Mouse (Mus musculus): ENCODE results near the gene Col6a1. TPM values are rescaled to one million over a fixed set of nuclear protein-coding genes. Genes with fewer than 3 reads are reported as not detected.

Gene Col6a1
- polyA plus RNA-seq, 1 experiment from 2014 or later = 26.5 TPM

DNA sequence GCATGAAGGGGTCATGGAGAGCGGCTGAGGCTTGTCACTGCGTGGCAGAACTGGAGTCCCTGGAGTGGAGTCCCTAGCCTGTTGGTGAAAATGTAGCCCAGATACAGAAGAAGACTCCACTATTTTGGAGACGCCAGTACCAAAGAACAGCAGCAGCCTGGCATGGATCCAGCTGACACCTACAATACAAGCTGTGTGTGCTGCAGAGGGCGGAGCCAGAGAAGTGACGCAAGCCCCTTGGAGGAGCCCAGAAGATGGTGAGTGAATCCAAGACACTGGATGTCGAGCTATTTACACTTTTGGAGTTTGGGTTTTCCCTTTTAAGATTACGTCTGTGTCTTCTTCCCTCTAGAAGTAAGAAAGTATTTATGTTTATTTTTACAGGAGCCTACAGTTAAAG lies 47.8 kb downstream of the Col6a1 start:
- no peak overlapping the region for H3K27ac ChIP-seq (ENCODE audit: low read depth, low read length)
- ATAC-seq = no peak
- WGBS = 67% methylated on average over 7 of the region's 7 CpGs

DNA sequence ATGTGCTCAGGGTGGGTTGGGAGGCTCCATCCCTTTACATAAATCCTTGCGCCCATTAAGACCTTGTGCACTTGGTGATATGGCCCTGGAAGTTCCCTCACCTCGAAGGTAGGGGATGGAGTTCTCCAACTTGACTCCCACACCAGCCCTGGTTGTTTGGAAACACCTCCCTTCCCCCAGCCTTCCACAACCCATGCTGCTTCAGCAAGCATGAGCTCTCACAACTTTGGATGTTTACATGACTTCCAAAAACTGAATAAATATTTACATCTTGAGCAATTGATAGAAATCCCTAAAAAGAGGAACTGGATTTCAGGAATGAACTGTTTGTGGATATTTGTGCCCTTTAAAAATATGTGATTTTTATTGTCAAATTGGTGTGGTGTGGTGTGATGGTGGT lies 50.7 kb downstream of the Col6a1 start:
- no peak for ATAC-seq

More for the DNA sequence above, 47.8 kb downstream of the Col6a1 start:
- no peak overlapping the region for H3K4me2 ChIP-seq (ENCODE audit: low read length)
- no peaks in the 10 kb centered on the region for H3K27me3 ChIP-seq (replicated peaks; ENCODE audit: control insufficient read depth, insufficient read depth, low read length)
- no peaks in the 10 kb centered on the region for H3K4me1 ChIP-seq (ENCODE audit: control insufficient read depth, insufficient read depth, low read depth, low read length)
- H3K36me3 ChIP-seq (ENCODE audit: control insufficient read depth, insufficient read depth, low read length) = no peaks in the 10 kb centered on the region
- no peaks in the 10 kb centered on the region for H3K9me3 ChIP-seq (ENCODE audit: control insufficient read depth, low read length)
- H3K9ac ChIP-seq (ENCODE audit: low read depth, low read length) = no peak overlapping the region
- no peak overlapping the region for H3K4me3 ChIP-seq (ENCODE audit: low read length)

DNA sequence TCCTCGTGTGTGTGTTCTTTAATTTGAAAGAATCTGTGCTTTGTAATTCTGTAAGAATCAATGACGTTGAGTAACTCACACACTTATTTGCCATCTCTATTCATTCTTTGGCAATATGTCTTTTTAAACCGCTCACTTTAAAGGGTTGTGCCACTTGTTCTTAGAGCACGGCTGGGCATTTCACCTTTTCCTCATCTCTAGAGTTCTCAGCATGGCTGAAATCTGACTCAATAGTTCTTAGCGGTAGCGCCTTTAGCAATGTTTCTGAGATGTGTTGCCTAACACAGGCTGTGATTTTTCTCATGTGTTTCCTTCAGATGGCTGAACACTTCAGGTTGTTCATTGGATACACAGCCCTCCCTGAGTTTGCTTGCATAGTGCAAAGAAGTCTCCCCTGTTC lies 51.4 kb downstream of the Col6a1 start:
- no peaks in the 10 kb centered on the region for H3K4me1 ChIP-seq (ENCODE audit: control insufficient read depth, insufficient read depth, low read depth, low read length)
- no peak overlapping the region for H3K4me3 ChIP-seq (ENCODE audit: low read length)
- H3K27ac ChIP-seq (ENCODE audit: low read depth, low read length) = no peak overlapping the region
- H3K9me3 ChIP-seq (ENCODE audit: control insufficient read depth, low read length) = no peaks in the 10 kb centered on the region
- WGBS = 83% methylated on average over 6 of the region's 6 CpGs
- H3K9ac ChIP-seq (ENCODE audit: low read depth, low read length) = no peak overlapping the region
- H3K4me2 ChIP-seq (ENCODE audit: low read length) = no peak overlapping the region
- ATAC-seq = no peak
- no peaks in the 10 kb centered on the region for H3K27me3 ChIP-seq (replicated peaks; ENCODE audit: control insufficient read depth, insufficient read depth, low read length)
- no peaks in the 10 kb centered on the region for H3K36me3 ChIP-seq (ENCODE audit: control insufficient read depth, insufficient read depth, low read length)

More for the DNA sequence above, 50.7 kb downstream of the Col6a1 start:
- Histone ChIP-seq H3K9ac (ENCODE audit: low read depth, low read length) (no peak overlapping the region), H3K4me3 (ENCODE audit: low read length) (no peak overlapping the region), H3K9me3 (ENCODE audit: control insufficient read depth, low read length) (no peaks in the 10 kb centered on the region), H3K4me1 (ENCODE audit: control insufficient read depth, insufficient read depth, low read depth, low read length) (no peaks in the 10 kb centered on the region), H3K4me2 (ENCODE audit: low read length) (no peak overlapping the region), H3K36me3 (ENCODE audit: control insufficient read depth, insufficient read depth, low read length) (no peaks in the 10 kb centered on the region), H3K27ac (ENCODE audit: low read depth, low read length) (no peak overlapping the region), H3K27me3 (replicated peaks; ENCODE audit: control insufficient read depth, insufficient read depth, low read length) (no peaks in the 10 kb centered on the region)
- 80% methylated on average over 2 of the region's 2 CpGs for WGBS

- no peaks in the 10 kb centered on the region for H3K36me3 ChIP-seq (ENCODE audit: control insufficient read depth, insufficient read depth, low read length)
- H3K4me3 ChIP-seq (ENCODE audit: low read length) = no peak overlapping the region
- H3K4me1 ChIP-seq (ENCODE audit: control insufficient read depth, insufficient read depth, low read depth, low read length) = no peaks in the 10 kb centered on the region
- ATAC-seq = no peak
- H3K9ac ChIP-seq (ENCODE audit: low read depth, low read length) = no peak overlapping the region
- no peak overlapping the region for H3K4me2 ChIP-seq (ENCODE audit: low read length)
- H3K27me3 ChIP-seq (replicated peaks; ENCODE audit: control insufficient read depth, insufficient read depth, low read length) = no peaks in the 10 kb centered on the region
- peaks cover 3% of the 10 kb centered on the region for H3K9me3 ChIP-seq (ENCODE audit: control insufficient read depth, low read length)
- WGBS = 89% methylated on average over 9 of the region's 9 CpGs
- H3K27ac ChIP-seq (ENCODE audit: low read depth, low read length) = no peak overlapping the region
Measured at GRCm38 (mm10) chr10:76671939-76672338, 54.0 kb downstream of the Col6a1 start.

DNA sequence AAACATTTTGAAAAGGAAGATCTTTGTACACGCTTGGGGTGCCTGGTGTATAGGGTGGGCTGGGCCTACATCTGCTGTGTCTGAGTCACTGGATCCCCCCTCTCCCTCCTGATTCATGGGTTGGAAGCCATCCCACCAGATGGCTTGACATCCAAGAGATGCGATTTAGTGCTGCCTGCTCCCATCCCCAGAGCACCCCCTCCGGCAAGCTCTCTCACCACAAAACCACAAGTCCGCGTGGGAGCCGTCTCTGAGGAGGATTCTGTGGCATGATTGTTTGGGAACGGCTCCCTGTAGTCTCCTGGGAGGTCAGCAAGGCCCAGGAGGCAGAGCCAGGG lies 57.1 kb downstream of the Col6a1 start:
- no peaks in the 10 kb centered on the region for H3K36me3 ChIP-seq (ENCODE audit: control insufficient read depth, insufficient read depth, low read length)
- peaks cover 12% of the 10 kb centered on the region for H3K9me3 ChIP-seq (ENCODE audit: control insufficient read depth, low read length)
- no peak for ATAC-seq
- H3K27me3 ChIP-seq (replicated peaks; ENCODE audit: control insufficient read depth, insufficient read depth, low read length) = no peaks in the 10 kb centered on the region
- no peaks in the 10 kb centered on the region for H3K4me1 ChIP-seq (ENCODE audit: control insufficient read depth, insufficient read depth, low read depth, low read length)
- 66% methylated on average over 7 of the region's 7 CpGs for WGBS
- H3K27ac ChIP-seq (ENCODE audit: low read depth, low read length) = no peak overlapping the region
- no peak overlapping the region for H3K4me3 ChIP-seq (ENCODE audit: low read length)
- no peak overlapping the region for H3K4me2 ChIP-seq (ENCODE audit: low read length)
- H3K9ac ChIP-seq (ENCODE audit: low read depth, low read length) = no peak overlapping the region

DNA sequence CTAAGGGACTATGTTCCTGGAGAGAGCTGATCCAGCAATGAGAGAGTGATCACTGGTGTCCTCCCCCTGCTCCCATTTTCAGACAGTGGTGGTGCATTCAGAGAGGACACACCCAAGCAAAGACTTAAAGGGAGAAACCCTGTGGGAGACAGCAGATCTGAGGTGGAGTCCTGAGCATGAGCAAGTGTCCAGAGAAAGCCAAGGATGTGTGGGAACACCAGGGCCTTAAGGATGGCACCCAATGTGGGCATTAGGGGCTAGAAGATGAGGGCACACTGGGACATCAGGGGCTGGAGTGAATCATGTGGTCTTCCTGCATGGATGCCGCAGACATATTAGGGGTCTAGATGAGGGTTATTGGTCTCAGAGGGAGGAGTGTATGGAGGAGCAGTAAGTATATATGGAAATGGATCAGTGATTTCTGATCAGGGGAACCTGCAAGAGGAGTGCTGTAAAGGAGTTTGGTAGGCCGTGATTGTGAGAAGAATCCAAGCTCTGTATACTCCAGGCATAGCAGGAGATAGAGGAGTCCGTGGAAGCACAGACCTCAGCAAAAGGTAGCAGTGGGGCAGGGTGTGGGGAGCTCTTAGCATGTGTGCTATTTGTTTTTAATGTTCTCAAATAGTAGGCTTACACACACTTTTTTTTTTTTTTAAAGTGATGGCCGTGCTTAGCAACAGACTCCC lies 57.6 kb downstream of the Col6a1 start:
- no peak for ATAC-seq
- no peak overlapping the region for H3K27ac ChIP-seq (ENCODE audit: low read depth, low read length)
- no peaks in the 10 kb centered on the region for H3K4me1 ChIP-seq (ENCODE audit: control insufficient read depth, insufficient read depth, low read depth, low read length)
- H3K4me2 ChIP-seq (ENCODE audit: low read length) = no peak overlapping the region
- no peaks in the 10 kb centered on the region for H3K27me3 ChIP-seq (replicated peaks; ENCODE audit: control insufficient read depth, insufficient read depth, low read length)
- 92% methylated on average over 4 of the region's 4 CpGs for WGBS
- H3K4me3 ChIP-seq (ENCODE audit: low read length) = no peak overlapping the region
- H3K9ac ChIP-seq (ENCODE audit: low read depth, low read length) = no peak overlapping the region
- peaks cover 12% of the 10 kb centered on the region for H3K9me3 ChIP-seq (ENCODE audit: control insufficient read depth, low read length)
- no peaks in the 10 kb centered on the region for H3K36me3 ChIP-seq (ENCODE audit: control insufficient read depth, insufficient read depth, low read length)

- H3K9ac ChIP-seq (ENCODE audit: low read depth, low read length) = no peak overlapping the region
- H3K4me3 ChIP-seq (ENCODE audit: low read length) = no peak overlapping the region
- no peak for ATAC-seq
- H3K36me3 ChIP-seq (ENCODE audit: control insufficient read depth, insufficient read depth, low read length) = no peaks in the 10 kb centered on the region
- no peak overlapping the region for H3K27ac ChIP-seq (ENCODE audit: low read depth, low read length)
- H3K9me3 ChIP-seq (ENCODE audit: control insufficient read depth, low read length) = peaks cover 12% of the 10 kb centered on the region
- WGBS = 90% methylated on average over 1 of the region's 1 CpGs
- H3K27me3 ChIP-seq (replicated peaks; ENCODE audit: control insufficient read depth, insufficient read depth, low read length) = no peaks in the 10 kb centered on the region
- H3K4me1 ChIP-seq (ENCODE audit: control insufficient read depth, insufficient read depth, low read depth, low read length) = no peaks in the 10 kb centered on the region
- H3K4me2 ChIP-seq (ENCODE audit: low read length) = no peak overlapping the region
Measured at GRCm38 (mm10) chr10:76667197-76667805, 58.7 kb downstream of the Col6a1 start.

DNA sequence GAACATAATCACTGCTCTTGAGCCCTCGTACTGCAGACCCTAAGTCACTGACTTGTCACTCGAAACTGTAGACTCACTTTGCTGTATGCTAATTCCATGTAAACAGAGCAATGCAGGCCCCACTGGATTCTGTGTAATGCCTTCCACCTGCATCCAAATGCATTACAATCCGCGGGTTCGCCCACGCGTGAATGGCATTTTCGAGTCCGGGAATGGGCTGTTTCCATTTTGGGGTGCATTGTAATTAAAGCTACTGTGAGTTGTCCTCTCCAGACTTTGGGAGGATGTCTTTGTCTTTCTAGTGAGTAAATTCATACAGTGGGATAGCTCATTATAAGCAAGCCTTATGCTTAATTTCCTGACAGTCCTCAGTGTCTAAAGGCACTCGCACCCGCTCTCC lies 60.4 kb downstream of the Col6a1 start:
- no peaks in the 10 kb centered on the region for H3K36me3 ChIP-seq (ENCODE audit: control insufficient read depth, insufficient read depth, low read length)
- H3K9me3 ChIP-seq (ENCODE audit: control insufficient read depth, low read length) = peaks cover 12% of the 10 kb centered on the region
- ATAC-seq = no peak
- H3K27ac ChIP-seq (ENCODE audit: low read depth, low read length) = no peak overlapping the region
- no peaks in the 10 kb centered on the region for H3K27me3 ChIP-seq (replicated peaks; ENCODE audit: control insufficient read depth, insufficient read depth, low read length)
- no peaks in the 10 kb centered on the region for H3K4me1 ChIP-seq (ENCODE audit: control insufficient read depth, insufficient read depth, low read depth, low read length)
- H3K4me3 ChIP-seq (ENCODE audit: low read length) = no peak overlapping the region
- no peak overlapping the region for H3K9ac ChIP-seq (ENCODE audit: low read depth, low read length)
- no peak overlapping the region for H3K4me2 ChIP-seq (ENCODE audit: low read length)
- WGBS = 92% methylated on average over 11 of the region's 11 CpGs

- no peaks in the 10 kb centered on the region for H3K4me1 ChIP-seq (ENCODE audit: control insufficient read depth, insufficient read depth, low read depth, low read length)
- 84% methylated on average over 20 of the region's 20 CpGs for WGBS
- no peak overlapping the region for H3K4me3 ChIP-seq (ENCODE audit: low read length)
- H3K27ac ChIP-seq (ENCODE audit: low read depth, low read length) = no peak overlapping the region
- peaks cover 12% of the 10 kb centered on the region for H3K9me3 ChIP-seq (ENCODE audit: control insufficient read depth, low read length)
- H3K4me2 ChIP-seq (ENCODE audit: low read length) = no peak overlapping the region
- H3K27me3 ChIP-seq (replicated peaks; ENCODE audit: control insufficient read depth, insufficient read depth, low read length) = no peaks in the 10 kb centered on the region
- ATAC-seq = no peak
- no peak overlapping the region for H3K9ac ChIP-seq (ENCODE audit: low read depth, low read length)
- no peaks in the 10 kb centered on the region for H3K36me3 ChIP-seq (ENCODE audit: control insufficient read depth, insufficient read depth, low read length)
Measured at GRCm38 (mm10) chr10:76664156-76665115, 61.5 kb downstream of the Col6a1 start.
